Mouse (Mus musculus) hindbrain, embryonic 16.5 days (tissue): ENCODE results near the gene Slc26a11. TPM values are rescaled to one million over a fixed set of nuclear protein-coding genes. Genes with fewer than 3 reads are reported as not detected.

Experiments used
- ATAC-seq: fragments of 200-750 bp; cut with Nextera tagmentation; 2 replicates; pipeline ENCODE4 v1.8.0; 2017; ENCODE audit warnings: moderate TSS enrichment, moderate library complexity
- H3K27ac ChIP-seq: fragments of 300-500 bp; sonication (generic); 2 replicates; pipeline ENCODE4 v1.5.1; 2014; ENCODE audit warnings: low read depth, mild to moderate bottlenecking, control low read depth, low read length, moderate library complexity
- H3K27me3 ChIP-seq: fragments of 300-500 bp; sonication (generic); replicated peaks from 2 replicates; pipeline ENCODE4 v1.6.1; 2014; ENCODE audit warnings: low read length; ENCODE audit not compliant: control insufficient read depth, insufficient read depth
- H3K36me3 ChIP-seq: fragments of 300-500 bp; sonication (generic); 2 replicates; pipeline ENCODE4 v1.6.1; 2014; ENCODE audit warnings: mild to moderate bottlenecking, low read length, moderate library complexity, mixed read lengths; ENCODE audit not compliant: control insufficient read depth, insufficient read depth
- H3K4me1 ChIP-seq: fragments of 300-500 bp; sonication (generic); 2 replicates; pipeline ENCODE4 v1.6.1; 2014; ENCODE audit warnings: low read depth, low read length; ENCODE audit not compliant: control insufficient read depth, insufficient read depth
- H3K4me2 ChIP-seq: fragments of 300-500 bp; sonication (generic); 2 replicates; pipeline ENCODE4 v1.6.1; 2014; ENCODE audit warnings: mild to moderate bottlenecking, low read length, control low read depth, moderate library complexity
- H3K4me3 ChIP-seq: fragments of 300-500 bp; sonication (generic); 2 replicates; pipeline ENCODE4 v1.5.1; 2014; ENCODE audit warnings: mild to moderate bottlenecking, low read length, control low read depth, moderate library complexity
- H3K9ac ChIP-seq: fragments of 300-500 bp; sonication (generic); 2 replicates; pipeline ENCODE4 v1.6.1; 2014; ENCODE audit warnings: low read depth, mild to moderate bottlenecking, control low read depth, low read length, moderate library complexity
- H3K9me3 ChIP-seq: fragments of 300-500 bp; sonication (generic); 2 replicates; pipeline ENCODE4 v1.6.1; 2014; ENCODE audit warnings: mild to moderate bottlenecking, low read length, moderate library complexity; ENCODE audit not compliant: control insufficient read depth
- WGBS: fragments of 180-500 bp; shearing (Covaris S2); extraction: QIAGEN DNeasy Blood & Tissue Kit; methylation state at CpG from one replicate; pipeline ENCODE4 v1.1.7; 2014; 5-methylcytosine and 5-hydroxymethylcytosine counted together
- polyA plus RNA-seq: library from polyadenylated mRNA; unstranded; fragments of >200 nt; fragmentation: Nextera tagmentation; extraction: Ambion mirVana; gene quantifications from 2 replicates; pipeline ENCODE4 v1.2.1, GENCODE M21; 2015

Gene Slc26a11
- polyA plus RNA-seq, 1 experiment from 2014 or later, result 7.5 TPM

GRCm38 (mm10) chr11:119325068-119325467 lies 30.3 kb upstream of the Slc26a11 start:
- WGBS, result 90% methylated on average over 1 of the region's 1 CpGs
- no peak for ATAC-seq
- no peak overlapping the region for H3K4me2 ChIP-seq
- no peaks in the 10 kb centered on the region for H3K36me3 ChIP-seq
- H3K9ac ChIP-seq, result no peak overlapping the region
- no peaks in the 10 kb centered on the region for H3K9me3 ChIP-seq
- H3K27me3 ChIP-seq, result no peaks in the 10 kb centered on the region
- no peak overlapping the region for H3K4me3 ChIP-seq
- no peaks in the 10 kb centered on the region for H3K4me1 ChIP-seq
- H3K27ac ChIP-seq, result no peak overlapping the region

- no peak overlapping the region for H3K27ac ChIP-seq
- H3K4me3 ChIP-seq, result no peak overlapping the region
- no peak for ATAC-seq
- no peaks in the 10 kb centered on the region for H3K4me1 ChIP-seq
- no peak overlapping the region for H3K9ac ChIP-seq
- H3K36me3 ChIP-seq, result no peaks in the 10 kb centered on the region
- H3K9me3 ChIP-seq, result no peaks in the 10 kb centered on the region
- 64% methylated on average over 4 of the region's 4 CpGs for WGBS
- no peak overlapping the region for H3K4me2 ChIP-seq
- no peaks in the 10 kb centered on the region for H3K27me3 ChIP-seq
Measured at GRCm38 (mm10) chr11:119330592-119330991, 24.8 kb upstream of the Slc26a11 start.

GRCm38 (mm10) chr11:119331970-119332369 lies 23.4 kb upstream of the Slc26a11 start:
- no peak overlapping the region for H3K27ac ChIP-seq
- H3K4me3 ChIP-seq, result no peak overlapping the region
- H3K4me1 ChIP-seq, result no peaks in the 10 kb centered on the region
- no peak overlapping the region for H3K9ac ChIP-seq
- WGBS, result 50% methylated on average over 3 of the region's 3 CpGs
- H3K9me3 ChIP-seq, result no peaks in the 10 kb centered on the region
- no peak for ATAC-seq
- H3K27me3 ChIP-seq, result no peaks in the 10 kb centered on the region
- no peaks in the 10 kb centered on the region for H3K36me3 ChIP-seq
- H3K4me2 ChIP-seq, result no peak overlapping the region

GRCm38 (mm10) chr11:119338271-119339059 lies 16.9 kb upstream of the Slc26a11 start:
- H3K4me1 ChIP-seq, result no peaks in the 10 kb centered on the region
- H3K36me3 ChIP-seq, result no peaks in the 10 kb centered on the region
- WGBS, result 84% methylated on average over 10 of the region's 10 CpGs
- no peak overlapping the region for H3K4me2 ChIP-seq
- no peak overlapping the region for H3K27ac ChIP-seq
- ATAC-seq, result no peak
- no peaks in the 10 kb centered on the region for H3K27me3 ChIP-seq
- no peak overlapping the region for H3K9ac ChIP-seq
- H3K4me3 ChIP-seq, result no peak overlapping the region
- no peaks in the 10 kb centered on the region for H3K9me3 ChIP-seq

GRCm38 (mm10) chr11:119339179-119339578 lies 16.2 kb upstream of the Slc26a11 start:
- Histone ChIP-seq H3K9me3 (no peaks in the 10 kb centered on the region), H3K4me3 (no peak overlapping the region), H3K4me2 (no peak overlapping the region), H3K27me3 (no peaks in the 10 kb centered on the region), H3K27ac (no peak overlapping the region; the same call in 1 of the 2 replicates), H3K36me3 (no peaks in the 10 kb centered on the region), H3K9ac (no peak overlapping the region), H3K4me1 (no peaks in the 10 kb centered on the region)
- whole genome bisulfite sequencing, result 52% methylated on average over 5 of the region's 5 CpGs
- ATAC-seq, result no peak

GRCm38 (mm10) chr11:119339637-119340036 lies 15.7 kb upstream of the Slc26a11 start:
- no peaks in the 10 kb centered on the region for H3K9me3 ChIP-seq
- peak; percentile 27; the same call in 1 of the 2 replicates for ATAC-seq
- H3K9ac ChIP-seq, result no peak overlapping the region
- 8% methylated on average over 5 of the region's 5 CpGs for WGBS
- H3K27me3 ChIP-seq, result no peaks in the 10 kb centered on the region
- no peak overlapping the region for H3K4me2 ChIP-seq
- H3K36me3 ChIP-seq, result no peaks in the 10 kb centered on the region
- H3K4me3 ChIP-seq, result no peak overlapping the region
- H3K27ac ChIP-seq, result no peak overlapping the region
- no peaks in the 10 kb centered on the region for H3K4me1 ChIP-seq

GRCm38 (mm10) chr11:119344178-119344577 lies 11.2 kb upstream of the Slc26a11 start:
- H3K4me2 ChIP-seq, result no peak overlapping the region
- 84% methylated on average over 8 of the region's 8 CpGs for WGBS
- no peak overlapping the region for H3K4me3 ChIP-seq
- no peaks in the 10 kb centered on the region for H3K36me3 ChIP-seq
- H3K9me3 ChIP-seq, result no peaks in the 10 kb centered on the region
- H3K9ac ChIP-seq, result no peak overlapping the region
- H3K27me3 ChIP-seq, result no peaks in the 10 kb centered on the region
- ATAC-seq, result no peak
- H3K27ac ChIP-seq, result no peak overlapping the region
- H3K4me1 ChIP-seq, result no peaks in the 10 kb centered on the region

- H3K9me3 ChIP-seq, result no peaks in the 10 kb centered on the region
- H3K4me2 ChIP-seq, result no peak overlapping the region
- ATAC-seq, result no peak
- 0 out of 2 replicates have a peak overlapping the region, but pooled peaks have one; percentile 5 for H3K9ac ChIP-seq
- no peak overlapping the region for H3K27ac ChIP-seq
- H3K27me3 ChIP-seq, result no peaks in the 10 kb centered on the region
- 71% methylated on average over 6 of the region's 6 CpGs for WGBS
- no peaks in the 10 kb centered on the region for H3K36me3 ChIP-seq
- H3K4me1 ChIP-seq, result no peaks in the 10 kb centered on the region
- no peak overlapping the region for H3K4me3 ChIP-seq
Measured at GRCm38 (mm10) chr11:119344865-119345264, 10.5 kb upstream of the Slc26a11 start.

GRCm38 (mm10) chr11:119347125-119347524 lies 8.2 kb upstream of the Slc26a11 start:
- WGBS, result 91% methylated on average over 4 of the region's 4 CpGs
- H3K36me3 ChIP-seq, result no peaks in the 10 kb centered on the region
- H3K9ac ChIP-seq, result no peak overlapping the region
- H3K27me3 ChIP-seq, result no peaks in the 10 kb centered on the region
- H3K4me1 ChIP-seq, result no peaks in the 10 kb centered on the region
- no peak overlapping the region for H3K4me2 ChIP-seq
- H3K27ac ChIP-seq, result no peak overlapping the region
- ATAC-seq, result no peak
- no peak overlapping the region for H3K4me3 ChIP-seq
- H3K9me3 ChIP-seq, result no peaks in the 10 kb centered on the region
